Mouse (Mus musculus): ENCODE measurements around the gene Rabepk. TPM values are rescaled to one million over a fixed set of nuclear protein-coding genes. Genes with fewer than 3 reads are reported as not detected.
"Not testable (repeated sequence)": the region's sequence is repeated elsewhere in the genome, so short reads cannot be mapped to it uniquely, and the experiment has no call there.

The Rabepk gene
- polyA plus RNA-seq, 3 experiments from 2014 or later, result 53.6 to 62.6 (median 58.1) TPM

GRCm38 (mm10) chr2:34762872-34763271 is 36.8 kb downstream of the Rabepk start:
- ATAC-seq, result no peak

- no peak for ATAC-seq
Observed at GRCm38 (mm10) chr2:34762174-34762573, 37.5 kb downstream of the Rabepk start.

GRCm38 (mm10) chr2:34761272-34761671 is 38.4 kb downstream of the Rabepk start:
- ATAC-seq, result not testable (repeated sequence)

GRCm38 (mm10) chr2:34757341-34757740 is 42.4 kb downstream of the Rabepk start:
- ATAC-seq, result no peak

- peak; percentile 73 for ATAC-seq
Observed at GRCm38 (mm10) chr2:34754551-34755358, 45.0 kb downstream of the Rabepk start, which contains the start of gene Gapvd1. TSS of gene Gapvd1 (minus strand) at chr2:34755232.

- peak; percentile 55 for ATAC-seq
Observed at GRCm38 (mm10) chr2:34753811-34754550, 45.7 kb downstream of the Rabepk start.

GRCm38 (mm10) chr2:34750245-34750644 is 49.5 kb downstream of the Rabepk start:
- ATAC-seq, result no peak

- no peak for ATAC-seq
Observed at GRCm38 (mm10) chr2:34748479-34748878, 51.2 kb downstream of the Rabepk start.

- ATAC-seq, result peak; percentile 35
Observed at GRCm38 (mm10) chr2:34745673-34746072, 54.0 kb downstream of the Rabepk start.

- no peak for ATAC-seq
Observed at GRCm38 (mm10) chr2:34744476-34744875, 55.2 kb downstream of the Rabepk start.

- ATAC-seq, result no peak
Observed at GRCm38 (mm10) chr2:34742675-34743074, 57.0 kb downstream of the Rabepk start.

GRCm38 (mm10) chr2:34741390-34742159 is 58.1 kb downstream of the Rabepk start:
- ATAC-seq, result no peak

- no peak for ATAC-seq
Observed at GRCm38 (mm10) chr2:34739684-34740391, 59.9 kb downstream of the Rabepk start.

GRCm38 (mm10) chr2:34737911-34738310 is 61.8 kb downstream of the Rabepk start:
- ATAC-seq, result no peak

- ATAC-seq, result no peak
Observed at GRCm38 (mm10) chr2:34736626-34737025, 63.1 kb downstream of the Rabepk start.

Other genes starting within 250 kb of the Rabepk start
- 10 to 100 TPM; 45.5 to 69.9 (median 60.5) TPM for gene Gapvd1, start 44.7 kb downstream of the Rabepk start, polyA plus RNA-seq (2017; shearing (Covaris generic))
- 100 to 1,000 TPM; 576 to 769 (median 638) TPM for gene Hspa5, start 27.9 kb downstream of the Rabepk start, polyA plus RNA-seq (2017; shearing (Covaris generic))
- gene Fbxw2, start 26.4 kb upstream of the Rabepk start, polyA plus RNA-seq (2017; shearing (Covaris generic)), result 10 to 100 TPM; 62.7 to 77.2 (median 72.8) TPM
- gene Gm34653, start 33.1 kb upstream of the Rabepk start, polyA plus RNA-seq (2017; shearing (Covaris generic)), result not detected
- gene Cutal, start 74.5 kb upstream of the Rabepk start, polyA plus RNA-seq (2017; shearing (Covaris generic)), result not detected
- 10 to 100 TPM; 60.2 to 83.4 (median 72.6) TPM for gene Psmd5, start 75.1 kb upstream of the Rabepk start, polyA plus RNA-seq (2017; shearing (Covaris generic))
- 1 to 10 TPM; 1.1 to 3.9 (median 1.2) TPM for gene Phf19, start 114.1 kb upstream of the Rabepk start, polyA plus RNA-seq (2017; shearing (Covaris generic))
- gene Traf1, start 161.9 kb upstream of the Rabepk start, polyA plus RNA-seq (2017; shearing (Covaris generic)), result 100 to 1,000 TPM; 240 to 310 (median 304) TPM

Measured in inflammation-experienced regulatory T-cells, adult 6 months (primary cell).